Mouse (Mus musculus) heart, adult 2 months (tissue): ENCODE data around the gene 4632433K11Rik.

ENCODE experiments used
- CTCF ChIP-seq: fragments of 200-600 bp; IDR thresholded peaks from 2 replicates; pipeline ENCODE4 v1.8.1; 2022; ENCODE audit warnings: antibody characterized with exemption, mild to moderate bottlenecking, moderate library complexity
- POLR2A ChIP-seq: fragments of 200-500 bp; IDR thresholded peaks from 2 replicates; pipeline ENCODE4 v1.6.1; 2011; ENCODE audit warnings: mild to moderate bottlenecking, low read depth, low read length, control low read depth; ENCODE audit not compliant: insufficient read depth

GRCm38 (mm10) chr7:5056651-5057263 is 22.8 kb downstream of the 4632433K11Rik start:
- no peak for TF ChIP-seq CTCF
- no peak for TF ChIP-seq POLR2A
